Mouse (Mus musculus): ENCODE results near the gene Neu1. TPM values are rescaled to one million over a fixed set of nuclear protein-coding genes. Genes with fewer than 3 reads are reported as not detected.
A peak's percentile ranks its signal among the peaks of the same experiment; 100 is the strongest.
"Not testable (repeated sequence)": the region's sequence is repeated elsewhere in the genome, so short reads cannot be mapped to it uniquely, and the experiment has no call there.

The Neu1 gene
- polyA plus RNA-seq, 1 experiment from 2014 or later: 81.2 TPM

DNA sequence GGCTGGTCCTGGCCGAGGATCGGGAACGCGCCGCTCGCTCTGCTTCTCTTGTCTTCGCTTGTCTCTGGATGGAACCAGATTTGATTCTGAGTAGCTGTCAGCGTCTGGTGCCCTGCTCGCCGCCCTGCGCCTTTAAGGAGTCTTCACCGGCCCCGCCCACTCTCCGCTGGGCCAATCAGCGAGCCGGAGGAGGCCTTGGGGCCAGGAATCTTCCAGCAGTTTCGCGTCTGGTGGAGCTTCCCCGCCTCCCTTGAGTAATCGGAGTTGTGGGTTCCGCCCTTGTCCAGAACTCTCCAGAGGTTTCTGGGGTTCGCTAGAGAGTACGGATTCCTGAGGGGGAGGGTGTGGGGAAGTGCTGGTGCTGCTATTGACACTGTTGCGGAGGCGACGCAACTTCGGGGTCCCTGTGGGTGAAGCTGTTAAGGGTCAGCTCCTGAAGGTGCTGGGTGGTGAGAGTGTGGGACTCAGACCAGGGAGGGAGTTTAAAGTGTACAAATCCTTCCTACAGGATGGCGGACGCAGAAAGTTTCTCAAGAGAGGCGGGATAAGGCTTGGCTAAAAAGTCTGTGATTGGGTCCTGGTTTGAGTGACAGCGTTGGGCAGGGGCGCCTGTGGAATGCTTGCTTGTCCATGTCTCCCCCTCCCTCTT is 28.2 kb downstream of the Neu1 start, which contains the start of gene Hspa1b:
Hspa1b (minus strand) TSS at position 109 of the 649 bp plus-strand sequence.
- WGBS (ENCODE audit: missing documents): 0% methylated on average over 19 of the region's 32 CpGs
- not testable (repeated sequence) for H3K79me2 ChIP-seq (ENCODE audit: inconsistent target); H3K36me3 ChIP-seq (ENCODE audit: inconsistent target)
- Histone ChIP-seq H3K27ac (peak within 1 kb of the TSS; percentile 73), H3K4me3 (ENCODE audit: inconsistent target) (peak within 1 kb of the TSS; percentile 43)

DNA sequence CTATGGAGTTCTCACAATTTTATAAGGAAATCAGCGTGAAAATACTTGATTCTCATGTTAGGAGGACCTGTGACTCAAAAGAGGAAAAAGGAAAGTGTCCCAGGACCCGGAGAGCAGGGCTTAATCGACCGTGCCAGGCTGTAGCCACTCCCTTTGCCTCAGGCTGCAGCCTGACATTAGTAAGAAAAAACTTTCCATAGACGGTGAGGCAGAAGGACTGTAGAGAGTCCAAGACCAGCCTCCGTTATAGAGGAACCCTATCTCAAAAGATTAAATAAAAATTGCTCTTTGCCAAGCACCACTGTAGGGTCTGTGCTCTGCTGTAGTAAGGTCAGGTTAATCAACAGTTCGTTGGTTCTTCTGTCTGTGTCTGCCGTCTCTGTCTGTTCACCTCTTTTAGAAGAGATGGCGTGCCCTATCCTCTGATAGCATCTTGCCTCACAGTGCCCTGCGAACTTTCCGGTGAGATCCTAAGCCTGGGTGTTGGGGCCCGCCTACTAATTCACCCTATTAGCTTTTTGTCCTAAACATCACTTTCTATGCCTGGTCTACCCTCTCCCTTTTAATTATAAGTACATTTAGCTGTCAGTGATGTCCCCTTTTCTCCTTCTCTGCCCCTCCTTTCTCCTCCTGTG is 28.9 kb downstream of the Neu1 start:
- Histone ChIP-seq H3K4me3 (ENCODE audit: inconsistent target) (peak overlapping the region; percentile 43), H3K79me2 (ENCODE audit: inconsistent target) (no peaks in the 10 kb centered on the region), H3K27ac (peak overlapping the region; percentile 73), H3K36me3 (ENCODE audit: inconsistent target) (no peaks in the 10 kb centered on the region)
- 22% methylated on average over 12 of the region's 12 CpGs for WGBS (ENCODE audit: missing documents)

DNA sequence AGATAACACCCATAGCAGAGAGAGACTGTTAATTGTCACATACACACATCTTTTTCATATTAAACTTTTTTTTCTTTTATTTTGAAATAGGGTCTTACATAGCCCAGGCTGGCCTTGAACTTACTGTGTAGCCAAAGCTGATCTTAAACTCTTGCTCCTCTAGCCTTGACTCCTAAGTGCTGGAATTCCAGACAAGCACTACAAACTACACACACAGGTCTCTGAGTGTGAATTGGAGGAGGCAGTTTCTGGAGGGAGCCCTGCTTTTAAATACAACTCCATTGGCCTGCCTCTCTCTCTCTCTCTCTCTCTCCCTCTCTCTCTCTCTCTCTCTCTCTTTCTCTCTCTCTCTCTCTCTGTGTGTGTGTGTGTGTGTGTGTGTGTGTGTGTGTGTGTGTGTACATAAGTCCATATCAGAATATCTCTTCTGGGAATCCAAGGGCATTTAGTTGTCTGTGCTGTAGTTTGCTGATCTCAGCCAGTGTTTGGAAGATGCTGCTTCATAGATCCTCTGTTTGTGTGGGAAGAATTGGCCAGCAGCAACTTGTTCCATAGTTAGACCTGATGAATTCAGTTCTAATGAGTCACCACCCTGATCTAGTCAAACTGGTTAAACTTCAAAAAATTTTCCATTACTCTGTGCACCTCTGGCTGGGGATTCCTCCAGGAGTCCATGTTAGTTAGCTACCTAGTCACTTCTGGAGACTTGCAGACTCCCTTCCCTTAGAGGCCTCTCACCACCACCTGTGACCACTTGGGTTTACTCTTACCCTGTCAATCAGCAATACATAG is 29.8 kb downstream of the Neu1 start:
- Histone ChIP-seq H3K36me3 (ENCODE audit: inconsistent target) (no peaks in the 10 kb centered on the region), H3K27ac (no peak overlapping the region), H3K79me2 (ENCODE audit: inconsistent target) (no peaks in the 10 kb centered on the region), H3K4me3 (ENCODE audit: inconsistent target) (no peak overlapping the region)

DNA sequence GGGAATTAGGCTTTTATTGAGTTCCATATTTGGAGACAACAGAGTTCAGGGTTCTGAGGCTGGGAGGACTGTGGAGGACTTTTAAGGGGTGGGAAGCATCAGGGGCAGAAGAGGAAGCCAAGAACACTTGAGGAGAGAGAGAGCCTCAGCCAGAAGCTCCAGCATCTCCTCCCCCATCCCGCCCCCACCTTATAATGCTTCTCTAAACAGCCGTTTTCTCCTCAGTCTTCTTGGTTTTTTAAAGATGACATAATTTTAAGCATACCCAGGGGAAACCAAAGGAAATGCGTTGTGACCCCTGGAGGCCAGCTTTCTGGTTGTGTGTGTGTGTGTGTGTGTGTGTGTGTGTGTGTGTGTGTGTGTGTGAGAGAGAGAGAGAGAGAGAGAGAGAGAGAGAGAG is 31.1 kb downstream of the Neu1 start:
- Histone ChIP-seq H3K79me2 (ENCODE audit: inconsistent target) (no peaks in the 10 kb centered on the region), H3K27ac (no peak overlapping the region), H3K4me3 (ENCODE audit: inconsistent target) (no peak overlapping the region), H3K36me3 (ENCODE audit: inconsistent target) (no peaks in the 10 kb centered on the region)
- WGBS (ENCODE audit: missing documents): 38% methylated on average over 2 of the region's 3 CpGs

DNA sequence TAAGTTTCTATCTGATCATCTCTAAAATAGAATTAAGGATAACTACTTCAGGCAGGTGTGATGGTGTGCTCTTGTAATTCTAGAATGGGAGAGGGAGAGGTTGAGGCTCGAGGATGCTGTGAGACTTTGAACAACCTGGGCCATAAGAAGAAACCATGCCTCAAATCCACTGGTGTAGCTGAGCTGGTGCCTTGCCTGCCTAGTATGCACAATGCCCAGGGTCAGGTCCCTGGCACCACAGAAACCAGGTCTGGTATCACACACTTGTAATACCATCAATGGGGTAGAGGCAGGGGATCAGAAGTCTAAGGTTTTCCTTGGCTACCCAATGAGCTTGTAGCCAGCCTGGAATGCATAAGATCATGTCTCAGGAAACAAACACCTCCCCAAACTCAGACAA is 31.8 kb downstream of the Neu1 start:
- Histone ChIP-seq H3K4me3 (ENCODE audit: inconsistent target) (no peak overlapping the region), H3K79me2 (ENCODE audit: inconsistent target) (no peaks in the 10 kb centered on the region), H3K36me3 (ENCODE audit: inconsistent target) (no peaks in the 10 kb centered on the region), H3K27ac (no peak overlapping the region)
- WGBS (ENCODE audit: missing documents): 91% methylated on average over 1 of the region's 1 CpGs

DNA sequence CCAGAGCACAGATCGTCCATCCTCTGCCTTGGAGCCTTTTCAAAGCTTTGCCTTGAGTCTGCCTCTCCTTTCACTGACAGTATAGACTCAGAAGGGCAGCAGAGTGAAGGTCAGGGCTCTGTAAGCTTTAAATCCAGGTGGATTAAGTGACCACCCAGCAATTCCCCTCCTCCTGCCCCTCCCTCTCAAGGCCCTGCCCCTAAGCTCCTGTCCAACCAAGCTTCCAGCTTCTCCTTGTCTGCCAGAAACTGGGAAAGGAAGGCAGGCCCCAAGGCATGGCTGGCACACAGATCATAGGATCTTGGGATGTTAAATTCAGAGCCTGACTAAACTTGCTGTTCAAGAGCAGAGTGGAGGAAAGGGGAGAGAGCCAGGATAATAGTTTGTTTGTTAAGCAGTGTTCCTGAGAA is 33.6 kb downstream of the Neu1 start:
- Histone ChIP-seq H3K27ac (no peak overlapping the region), H3K36me3 (ENCODE audit: inconsistent target) (no peaks in the 10 kb centered on the region), H3K79me2 (ENCODE audit: inconsistent target) (no peaks in the 10 kb centered on the region), H3K4me3 (ENCODE audit: inconsistent target) (no peak overlapping the region)
- 33% methylated on average over 1 of the region's 1 CpGs for WGBS (ENCODE audit: missing documents)

DNA sequence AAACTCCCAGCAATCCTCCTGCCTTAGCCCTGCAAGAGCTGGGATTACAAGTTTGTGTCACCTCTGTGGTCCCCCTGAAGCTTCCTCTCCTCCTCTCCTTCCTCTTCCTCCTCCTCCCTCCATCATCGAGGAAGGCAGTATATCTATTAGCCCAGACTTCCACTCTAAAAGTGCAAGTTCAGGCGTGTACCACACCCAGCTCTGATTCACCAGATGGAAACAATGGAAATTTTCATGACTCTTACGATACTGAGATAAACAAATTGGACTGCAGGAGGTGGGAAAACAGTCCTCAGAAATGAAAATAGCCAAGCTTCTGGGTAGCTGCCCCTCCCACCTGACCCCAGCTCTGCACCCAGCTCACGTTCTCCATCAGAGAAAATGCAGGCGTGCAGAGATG is 34.6 kb downstream of the Neu1 start:
- WGBS (ENCODE audit: missing documents): 55% methylated on average over 5 of the region's 5 CpGs
- no peak overlapping the region for H3K27ac ChIP-seq
- no peaks in the 10 kb centered on the region for H3K36me3 ChIP-seq (ENCODE audit: inconsistent target)
- no peak overlapping the region for H3K4me3 ChIP-seq (ENCODE audit: inconsistent target)
- H3K79me2 ChIP-seq (ENCODE audit: inconsistent target): no peaks in the 10 kb centered on the region

DNA sequence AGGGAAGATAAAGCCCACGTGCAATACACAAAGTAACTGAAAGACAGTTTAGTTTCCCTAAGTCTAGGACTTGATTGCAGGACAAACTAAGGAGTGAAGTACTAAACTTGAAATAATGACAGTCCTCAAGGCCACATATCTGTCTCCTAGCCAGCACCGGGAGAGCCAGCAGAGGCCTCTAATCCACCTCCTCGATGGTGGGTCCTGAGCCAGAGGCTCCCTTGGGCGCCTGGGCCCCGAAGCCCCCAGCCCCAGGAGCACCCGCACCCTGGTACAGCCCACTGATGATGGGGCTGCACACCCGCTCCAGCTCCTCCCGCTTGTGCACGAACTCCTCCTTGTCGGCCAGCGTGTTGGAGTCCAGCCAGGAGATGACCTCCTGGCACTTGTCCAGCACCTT is 38.8 kb downstream of the Neu1 start, which contains the start of gene Gm20481:
Gm20481 (plus strand) TSS at position 91 of the 400 bp plus-strand sequence.
- not testable (repeated sequence) for H3K36me3 ChIP-seq (ENCODE audit: inconsistent target); H3K79me2 ChIP-seq (ENCODE audit: inconsistent target); H3K27ac ChIP-seq; H3K4me3 ChIP-seq (ENCODE audit: inconsistent target)
- WGBS (ENCODE audit: missing documents): 84% methylated on average over 5 of the region's 11 CpGs

DNA sequence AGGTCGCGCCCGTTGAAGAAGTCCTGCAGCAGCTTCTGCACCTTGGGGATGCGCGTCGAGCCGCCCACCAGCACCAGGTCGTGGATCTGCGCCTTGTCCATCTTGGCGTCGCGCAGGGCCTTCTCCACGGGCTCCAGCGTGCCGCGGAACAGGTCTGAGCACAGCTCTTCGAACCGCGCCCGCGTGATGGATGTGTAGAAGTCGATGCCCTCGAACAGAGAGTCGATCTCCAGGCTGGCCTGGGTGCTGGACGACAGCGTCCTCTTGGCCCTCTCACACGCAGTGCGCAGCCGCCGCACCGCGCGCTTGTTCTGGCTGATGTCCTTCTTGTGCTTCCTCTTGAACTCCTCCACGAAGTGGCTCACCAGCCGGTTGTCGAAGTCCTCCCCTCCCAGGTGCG is 39.8 kb downstream of the Neu1 start:
- H3K79me2 ChIP-seq (ENCODE audit: inconsistent target); H3K36me3 ChIP-seq (ENCODE audit: inconsistent target); H3K4me3 ChIP-seq (ENCODE audit: inconsistent target); H3K27ac ChIP-seq: not testable (repeated sequence)
- WGBS (ENCODE audit: missing documents): no CpG with 5 or more reads among the region's 37 CpGs

DNA sequence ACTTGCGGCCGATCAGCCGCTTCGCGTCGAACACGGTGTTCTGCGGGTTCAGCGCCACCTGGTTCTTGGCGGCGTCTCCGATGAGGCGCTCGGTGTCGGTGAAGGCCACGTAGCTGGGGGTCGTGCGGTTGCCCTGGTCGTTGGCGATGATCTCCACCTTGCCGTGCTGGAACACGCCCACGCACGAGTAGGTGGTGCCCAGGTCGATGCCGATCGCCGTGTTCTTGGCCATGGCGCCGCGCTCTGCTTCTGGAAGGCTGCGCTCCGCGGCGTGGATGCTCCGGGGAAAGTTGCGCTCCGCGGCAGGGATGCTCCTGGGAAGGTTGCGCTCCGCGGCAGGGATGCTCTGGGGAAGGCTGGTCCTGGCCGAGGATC is 40.6 kb downstream of the Neu1 start:
- not testable (repeated sequence) for H3K79me2 ChIP-seq (ENCODE audit: inconsistent target); H3K27ac ChIP-seq; H3K36me3 ChIP-seq (ENCODE audit: inconsistent target); H3K4me3 ChIP-seq (ENCODE audit: inconsistent target)
- 2% methylated on average over 7 of the region's 43 CpGs for WGBS (ENCODE audit: missing documents)

DNA sequence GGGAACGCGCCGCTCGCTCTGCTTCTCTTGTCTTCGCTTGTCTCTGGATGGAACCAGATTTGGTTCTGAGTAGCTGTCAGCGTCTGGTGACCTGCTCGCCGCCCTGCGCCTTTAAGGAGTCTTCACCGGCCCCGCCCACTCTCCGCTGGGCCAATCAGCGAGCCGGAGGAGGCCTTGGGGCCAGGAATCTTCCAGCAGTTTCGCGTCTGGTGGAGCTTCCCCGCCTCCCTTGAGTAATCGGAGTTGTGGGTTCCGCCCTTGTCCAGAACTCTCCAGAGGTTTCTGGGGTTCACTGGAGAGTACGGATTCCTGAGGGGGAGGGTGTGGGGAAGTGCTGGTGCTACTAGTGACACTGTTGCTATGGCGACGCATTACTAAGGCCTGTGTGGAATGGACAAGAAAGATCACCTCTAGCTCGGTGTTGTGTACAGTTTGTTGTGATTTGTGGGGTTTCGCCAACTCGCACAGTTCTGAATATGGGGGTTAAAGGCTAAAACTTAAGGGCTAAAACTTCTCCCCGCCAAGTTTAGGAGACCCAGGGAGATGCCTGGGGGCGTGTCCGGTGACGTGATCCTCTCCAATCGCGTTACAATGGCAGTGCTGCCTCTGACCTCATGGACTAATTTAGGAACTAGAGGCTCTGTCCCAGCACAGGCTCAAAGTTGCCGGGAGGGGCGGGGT is 41.2 kb downstream of the Neu1 start, which contains the start of the genes Hspa1a and Hspa1l:
Hspa1a (minus strand) TSS at position 88 of the 681 bp plus-strand sequence.
Hspa1l (plus strand) TSS at position 635 of the 681 bp plus-strand sequence.
- not testable (repeated sequence) for H3K36me3 ChIP-seq (ENCODE audit: inconsistent target); H3K79me2 ChIP-seq (ENCODE audit: inconsistent target)
- Histone ChIP-seq H3K4me3 (ENCODE audit: inconsistent target) (peak within 1 kb of the TSS; percentile 20; the same call in 1 of the 2 replicates), H3K27ac (peak within 1 kb of the TSS; percentile 57)
- under 1% methylated on average over 21 of the region's 33 CpGs for WGBS (ENCODE audit: missing documents)

DNA sequence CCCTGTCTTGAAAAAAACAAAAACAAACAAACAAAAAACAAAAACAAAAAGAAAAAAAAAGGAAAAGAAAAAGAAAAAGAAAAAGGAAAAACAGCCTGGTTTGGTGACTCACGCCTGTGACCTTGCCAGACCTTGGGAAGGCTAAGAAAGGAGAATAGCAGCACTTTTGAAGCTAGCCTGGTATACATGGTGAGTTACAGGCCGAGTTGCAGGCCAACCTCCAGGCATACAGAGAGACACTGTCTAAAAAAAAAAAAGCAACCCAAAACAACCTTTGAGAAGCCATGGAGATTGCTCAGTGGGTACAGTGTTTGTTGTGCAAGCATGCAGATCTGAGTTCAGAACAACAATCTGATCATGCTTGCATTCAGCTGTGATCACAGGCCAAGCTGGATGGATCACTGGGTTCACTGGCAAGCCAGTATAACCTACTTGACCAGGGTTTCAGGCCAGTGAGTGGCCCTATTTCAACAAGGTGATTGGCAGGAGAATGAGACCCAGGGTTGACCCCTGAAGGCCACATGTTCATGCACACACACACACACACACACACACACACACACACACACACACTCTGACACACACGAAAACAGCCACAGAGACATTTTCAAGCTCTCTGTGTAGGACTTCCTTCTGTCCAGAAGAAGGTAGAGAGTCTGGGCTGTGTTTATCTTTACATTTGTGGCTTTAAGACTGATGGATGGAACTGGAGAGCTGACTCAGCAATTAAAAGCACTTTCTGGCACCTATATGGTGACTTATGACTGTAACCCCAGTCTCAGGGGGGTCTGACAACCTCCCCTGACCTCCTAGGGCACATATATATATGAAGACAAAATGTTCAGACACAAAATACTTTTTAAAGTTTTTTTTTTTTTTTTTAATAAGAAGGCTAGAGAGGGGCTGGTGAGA is 44.8 kb downstream of the Neu1 start:
- WGBS (ENCODE audit: missing documents): 96% methylated on average over 3 of the region's 3 CpGs
- Histone ChIP-seq H3K79me2 (ENCODE audit: inconsistent target) (no peaks in the 10 kb centered on the region), H3K36me3 (ENCODE audit: inconsistent target) (no peaks in the 10 kb centered on the region), H3K27ac (no peak overlapping the region), H3K4me3 (ENCODE audit: inconsistent target) (no peak overlapping the region)

DNA sequence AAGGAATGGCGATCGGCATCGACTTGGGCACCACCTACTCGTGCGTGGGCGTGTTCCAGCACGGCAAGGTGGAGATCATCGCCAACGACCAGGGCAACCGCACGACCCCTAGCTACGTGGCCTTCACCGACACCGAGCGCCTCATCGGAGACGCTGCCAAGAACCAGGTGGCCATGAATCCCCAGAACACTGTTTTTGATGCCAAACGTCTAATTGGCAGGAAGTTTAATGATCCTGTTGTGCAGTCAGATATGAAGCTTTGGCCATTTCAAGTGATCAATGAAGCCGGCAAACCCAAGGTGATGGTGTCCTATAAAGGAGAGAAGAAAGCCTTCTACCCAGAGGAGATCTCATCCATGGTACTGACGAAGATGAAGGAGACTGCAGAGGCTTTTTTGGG is 45.9 kb downstream of the Neu1 start:
- WGBS (ENCODE audit: missing documents): 93% methylated on average over 20 of the region's 20 CpGs
- Histone ChIP-seq H3K36me3 (ENCODE audit: inconsistent target) (no peaks in the 10 kb centered on the region), H3K4me3 (ENCODE audit: inconsistent target) (no peak overlapping the region), H3K27ac (no peak overlapping the region), H3K79me2 (ENCODE audit: inconsistent target) (no peaks in the 10 kb centered on the region)

DNA sequence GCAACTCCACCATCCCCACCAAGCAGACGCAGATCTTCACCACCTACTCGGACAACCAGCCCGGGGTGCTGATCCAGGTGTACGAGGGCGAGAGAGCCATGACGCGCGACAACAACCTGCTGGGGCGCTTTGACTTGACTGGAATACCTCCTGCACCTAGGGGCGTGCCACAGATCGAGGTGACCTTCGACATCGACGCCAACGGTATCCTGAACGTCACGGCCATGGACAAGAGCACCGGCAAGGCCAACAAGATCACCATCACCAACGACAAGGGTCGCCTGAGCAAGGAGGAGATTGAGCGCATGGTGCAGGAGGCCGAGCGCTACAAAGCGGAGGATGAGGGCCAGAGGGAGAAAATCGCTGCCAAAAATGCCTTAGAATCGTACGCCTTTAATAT is 47.2 kb downstream of the Neu1 start:
- Histone ChIP-seq H3K79me2 (ENCODE audit: inconsistent target) (peaks cover 12% of the 10 kb centered on the region), H3K27ac (no peak overlapping the region), H3K36me3 (ENCODE audit: inconsistent target) (no peaks in the 10 kb centered on the region), H3K4me3 (ENCODE audit: inconsistent target) (no peak overlapping the region)
- WGBS (ENCODE audit: missing documents): 93% methylated on average over 26 of the region's 27 CpGs
